Mouse (Mus musculus) olfactory bulb, adult 2 months (tissue): ENCODE measurements around the gene Rflnb. TPM values are rescaled to one million over a fixed set of nuclear protein-coding genes. Genes with fewer than 3 reads are reported as not detected.
"Not testable (repeated sequence)": the region's sequence is repeated elsewhere in the genome, so short reads cannot be mapped to it uniquely, and the experiment has no call there.

Experiments used
- H3K27ac ChIP-seq: fragments of 200-500 bp; 2 replicates; pipeline ENCODE4 v1.5.1; 2012; ENCODE audit warnings: low read depth, low read length; ENCODE audit not compliant: insufficient read depth
- H3K4me1 ChIP-seq: fragments of 200-500 bp; 2 replicates; pipeline ENCODE4 v1.6.1; 2012; ENCODE audit warnings: low read length; ENCODE audit not compliant: control insufficient read depth, insufficient read depth
- H3K4me3 ChIP-seq: fragments of 200-500 bp; 2 replicates; pipeline ENCODE4 v1.5.1; 2012; ENCODE audit warnings: mild to moderate bottlenecking, low read depth, low read length, moderate library complexity; ENCODE audit not compliant: insufficient read depth
- CTCF ChIP-seq: fragments of 200-500 bp; IDR thresholded peaks from 2 replicates; pipeline ENCODE4 v1.5.1; 2012; ENCODE audit warnings: low read depth, mild to moderate bottlenecking, low read length, moderate library complexity; ENCODE audit not compliant: insufficient read depth
- POLR2A ChIP-seq: fragments of 200-500 bp; IDR thresholded peaks from 2 replicates; pipeline ENCODE4 v1.6.1; 2012; ENCODE audit warnings: mild to moderate bottlenecking, low read depth, low read length, moderate library complexity; ENCODE audit not compliant: insufficient read depth
- WGBS: fragments of 180-500 bp; shearing (Covaris S2); methylation state at CpG from one replicate; pipeline ENCODE4 v1.1.7; 2018; 5-methylcytosine and 5-hydroxymethylcytosine counted together
- polyA plus RNA-seq: library from polyadenylated mRNA; stranded (reverse); fragments of >200 nt; gene quantifications from 2 replicates; pipeline ENCODE4 v1.2.4, GENCODE M21; 2012; ENCODE audit warnings: low replicate concordance; ENCODE audit not compliant: missing spikeins, insufficient read depth, insufficient read length

Rflnb gene
- polyA plus RNA-seq, 1 experiment = not detected

GRCm38 (mm10) chr11:76025080-76025583, 2.5 kb downstream of the Rflnb start:
- 73% methylated on average over 7 of the region's 7 CpGs for WGBS
- H3K27ac ChIP-seq = no peak overlapping the region
- no peak overlapping the region for H3K4me3 ChIP-seq
- peaks cover 9% of the 10 kb centered on the region for H3K4me1 ChIP-seq
- no peak for TF ChIP-seq POLR2A
- no peak for TF ChIP-seq CTCF

DNA sequence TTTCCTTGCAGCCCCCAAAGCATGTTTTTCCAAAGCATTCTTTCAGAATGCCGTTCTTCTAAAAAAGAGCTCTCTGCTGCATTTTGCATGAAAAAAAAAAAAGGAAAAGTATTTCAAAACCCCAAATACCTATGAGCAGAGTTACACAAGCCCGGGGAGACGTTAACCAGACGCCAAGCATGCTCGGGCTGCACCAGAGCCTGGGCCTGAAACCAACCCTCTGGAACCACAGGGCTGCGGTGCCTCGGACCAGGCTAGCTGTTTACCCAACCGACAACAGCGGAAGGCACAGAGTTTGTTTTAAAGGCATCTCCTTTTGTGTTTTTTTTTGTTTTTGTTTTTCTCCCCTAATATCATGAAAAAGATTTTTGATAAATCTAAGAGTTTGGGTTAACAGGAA, 6.7 kb downstream of the Rflnb start:
- no peak overlapping the region for H3K4me3 ChIP-seq
- TF ChIP-seq POLR2A = no peak
- TF ChIP-seq CTCF = no peak
- H3K4me1 ChIP-seq = no peaks in the 10 kb centered on the region
- WGBS = 86% methylated on average over 9 of the region's 9 CpGs
- no peak overlapping the region for H3K27ac ChIP-seq

- Histone ChIP-seq H3K4me1 (no peaks in the 10 kb centered on the region), H3K4me3 (no peak overlapping the region), H3K27ac (no peak overlapping the region)
- 84% methylated on average over 4 of the region's 4 CpGs for WGBS
- TF ChIP-seq CTCF = no peak
- no peak for TF ChIP-seq POLR2A
Observed at GRCm38 (mm10) chr11:76019879-76020278, 7.7 kb downstream of the Rflnb start.

GRCm38 (mm10) chr11:76015814-76016213, 11.8 kb downstream of the Rflnb start:
- Histone ChIP-seq H3K27ac (no peak overlapping the region), H3K4me1 (no peaks in the 10 kb centered on the region), H3K4me3 (no peak overlapping the region)
- TF ChIP-seq POLR2A (no peak), CTCF (no peak)
- WGBS = 73% methylated on average over 4 of the region's 4 CpGs

GRCm38 (mm10) chr11:76015251-76015650, 12.3 kb downstream of the Rflnb start:
- H3K27ac ChIP-seq = no peak overlapping the region
- TF ChIP-seq CTCF = no peak
- no peak for TF ChIP-seq POLR2A
- H3K4me1 ChIP-seq = no peaks in the 10 kb centered on the region
- WGBS = 95% methylated on average over 6 of the region's 6 CpGs
- no peak overlapping the region for H3K4me3 ChIP-seq

GRCm38 (mm10) chr11:76010838-76011624, 16.6 kb downstream of the Rflnb start:
- no peak overlapping the region for H3K4me3 ChIP-seq
- TF ChIP-seq CTCF (no peak), POLR2A (no peak)
- no peaks in the 10 kb centered on the region for H3K4me1 ChIP-seq
- no peak overlapping the region for H3K27ac ChIP-seq
- 84% methylated on average over 9 of the region's 9 CpGs for WGBS

- H3K4me1 ChIP-seq = no peaks in the 10 kb centered on the region
- no peak overlapping the region for H3K4me3 ChIP-seq
- WGBS = 85% methylated on average over 6 of the region's 6 CpGs
- no peak for TF ChIP-seq POLR2A
- H3K27ac ChIP-seq = no peak overlapping the region
Observed at GRCm38 (mm10) chr11:76009101-76009500, 18.5 kb downstream of the Rflnb start.

- TF ChIP-seq CTCF (no peak), POLR2A (no peak)
- H3K27ac ChIP-seq = no peak overlapping the region
- WGBS = 90% methylated on average over 2 of the region's 2 CpGs
- no peaks in the 10 kb centered on the region for H3K4me1 ChIP-seq
- no peak overlapping the region for H3K4me3 ChIP-seq
Observed at GRCm38 (mm10) chr11:76008162-76008561, 19.4 kb downstream of the Rflnb start.

GRCm38 (mm10) chr11:76004276-76004675, 23.3 kb downstream of the Rflnb start:
- H3K4me3 ChIP-seq, H3K27ac ChIP-seq, H3K4me1 ChIP-seq: not testable (repeated sequence)
- 95% methylated on average over 7 of the region's 7 CpGs for WGBS

DNA sequence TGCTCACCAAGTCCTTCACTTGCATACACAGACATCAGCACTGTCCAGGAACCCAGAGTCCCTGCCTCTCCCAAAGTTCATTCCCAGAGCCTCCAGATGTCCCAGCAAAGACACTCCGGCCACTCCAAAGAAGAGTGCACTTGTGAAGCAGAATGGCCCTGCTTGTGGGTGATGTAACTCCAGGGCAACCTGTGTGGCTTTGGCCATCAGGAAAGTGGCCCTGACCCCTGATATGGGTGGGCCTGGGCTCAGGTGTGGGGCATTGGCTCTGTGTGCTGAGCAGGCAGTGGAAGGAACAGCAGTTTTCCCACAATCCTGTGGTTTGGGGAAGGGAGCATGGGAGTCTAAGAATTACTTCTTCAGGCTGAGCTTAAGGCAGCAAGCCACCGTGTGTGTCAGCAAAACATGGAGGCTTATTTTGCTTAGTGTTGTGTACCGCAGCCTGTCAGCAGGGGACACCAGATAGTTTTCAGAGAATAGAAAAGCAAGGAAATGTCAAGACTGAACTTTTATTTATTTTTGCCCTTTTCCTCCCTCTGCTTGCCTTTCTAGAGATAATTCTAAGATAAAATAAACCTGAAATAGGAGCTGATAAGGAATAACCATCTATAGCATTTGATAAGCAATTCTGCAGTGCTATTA, 26.2 kb downstream of the Rflnb start:
- WGBS = 40% methylated on average over 3 of the region's 3 CpGs

More for the DNA sequence above, 26.2 kb downstream of the Rflnb start:
- Histone ChIP-seq H3K4me1 (0 out of 2 replicates have a peak, but pooled peaks cover 6% of the 10 kb centered on the region), H3K27ac (no peak overlapping the region), H3K4me3 (no peak overlapping the region)
- TF ChIP-seq POLR2A (no peak), CTCF (no peak)
